Mouse (Mus musculus) embryonic fibroblast, embryonic 13.5 days (primary cell): ENCODE measurements at regions not wholly inside any gene's neighbourhood (a gene's known extent, or its start where the extent isn't known, plus 50 kb on each side); places are given as distances from the start of the nearest gene placed in this dataset.

Source experiments
- CTCF ChIP-seq: IDR thresholded peaks from 2 replicates; pipeline ENCODE4 v1.5.1; 2011; ENCODE audit warnings: mild to moderate bottlenecking, control low read depth, low read length, moderate library complexity, borderline replicate concordance; ENCODE audit not compliant: insufficient read depth
- POLR2A ChIP-seq: IDR thresholded peaks from 2 replicates; pipeline ENCODE4 v1.6.1; 2011; ENCODE audit warnings: low read depth, mild to moderate bottlenecking, control low read depth, low read length, moderate library complexity

- TF ChIP-seq CTCF, result no peak
- TF ChIP-seq POLR2A, result no peak
These were observed 541.8 kb upstream of the Manea start for GRCm38 (mm10) chr4:26888514-26888913.
